Mouse (Mus musculus): ENCODE measurements around the gene Armc2. TPM values are rescaled to one million over a fixed set of nuclear protein-coding genes. Genes with fewer than 3 reads are reported as not detected.

The Armc2 gene
- total RNA-seq, 2 experiments from 2014 or later = 0.50 to 0.57 TPM

DNA sequence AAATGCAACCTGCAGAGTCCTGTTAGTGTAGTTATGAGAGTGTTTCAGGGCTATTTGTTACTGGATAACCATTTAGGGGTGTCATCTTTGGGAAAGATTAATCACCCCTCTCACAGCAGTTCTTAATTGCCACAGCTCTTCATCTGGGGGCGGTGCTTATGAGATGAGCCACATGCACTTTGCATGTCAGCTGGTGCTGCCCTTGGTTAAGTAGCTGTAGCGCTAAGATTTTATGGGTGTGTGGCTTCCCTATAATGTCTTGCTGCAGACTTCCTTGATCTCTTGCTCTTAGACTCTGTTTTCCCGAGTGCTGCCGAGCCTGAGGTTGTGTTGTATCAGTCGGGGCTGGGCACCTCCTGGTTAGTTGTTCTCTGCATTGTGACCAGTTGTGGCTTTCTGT is 150.3 kb downstream of the Armc2 start:
- no peak for DNase-seq (ENCODE audit: low spot score)

DNA sequence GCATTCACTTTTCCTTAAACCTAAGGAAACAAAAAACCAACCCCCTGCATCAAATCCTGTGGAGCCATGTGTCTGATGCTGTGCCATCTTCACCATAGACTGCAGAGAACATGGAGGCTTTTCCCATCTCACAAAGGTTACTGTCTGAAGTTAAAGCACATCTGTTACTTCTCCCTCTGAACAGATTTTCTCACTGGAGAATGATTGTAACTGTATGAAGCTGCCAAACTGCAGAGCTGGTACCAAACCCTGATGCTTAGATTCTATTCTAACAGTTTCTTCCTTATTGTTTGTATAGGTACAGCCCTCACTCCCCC is 151.4 kb downstream of the Armc2 start:
- no peak for DNase-seq (ENCODE audit: low spot score)

DNA sequence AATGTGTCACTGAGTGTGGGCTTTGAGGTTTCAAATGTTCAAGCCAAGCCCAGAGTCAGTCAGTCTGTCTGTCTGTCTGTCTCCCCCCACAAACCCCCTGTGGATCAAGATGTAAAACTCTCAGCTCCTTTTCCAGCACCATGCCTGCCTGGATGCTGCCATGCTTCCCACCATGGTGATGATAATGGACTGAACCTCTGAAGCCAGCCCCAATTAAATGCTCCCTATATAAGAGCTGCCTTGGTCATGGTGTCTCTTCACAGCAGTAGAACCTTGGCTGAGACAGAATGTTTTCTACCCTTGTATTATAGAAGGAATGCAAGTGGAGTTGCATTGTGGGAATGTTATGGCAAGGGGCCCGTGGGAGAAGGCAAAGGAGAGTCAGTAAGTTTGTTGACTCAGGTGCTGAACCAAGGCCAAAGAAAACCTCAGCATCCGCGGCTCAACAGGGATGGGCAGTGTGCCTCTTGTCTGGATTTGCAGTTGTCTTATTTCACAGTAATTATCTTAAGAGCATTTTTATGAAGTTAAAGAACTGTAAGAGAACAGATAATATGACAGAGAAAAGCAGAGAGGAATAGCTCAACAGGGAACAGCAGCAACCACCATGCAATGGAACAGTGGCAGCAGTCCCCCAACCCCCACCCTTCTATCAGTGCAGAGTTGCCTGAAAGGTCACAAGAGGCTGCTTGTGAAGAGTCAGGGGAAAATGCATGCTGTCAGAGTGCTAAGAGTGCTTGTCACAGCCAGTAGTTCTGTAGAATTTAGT is 152.0 kb downstream of the Armc2 start:
- DNase-seq (ENCODE audit: low spot score) = no peak

Other genes with a start within 250 kb of the Armc2 start
- gene Cep57l1, start 208.6 kb downstream of the Armc2 start, total RNA-seq (2021) = 1 to 10 TPM; 2.0 to 2.6 TPM
- gene Sesn1, start 208.5 kb downstream of the Armc2 start, total RNA-seq (2021) = 10 to 100 TPM; 17.0 to 40.1 TPM

Measured in gastrocnemius, adult 18-20 months (tissue).